Mouse (Mus musculus): ENCODE results near the gene Slc28a3. TPM values are rescaled to one million over a fixed set of nuclear protein-coding genes. Genes with fewer than 3 reads are reported as not detected.

The Slc28a3 gene
- polyA plus RNA-seq (2015; fragmentation: Nextera tagmentation; extraction: Ambion mirVana): not detected in 2 replicates

GRCm38 (mm10) chr13:58610716-58611115, at the start of gene Slc28a3:
TSS of gene Slc28a3 (minus strand) at chr13:58610877.
- 16% methylated on average over 12 of the region's 12 CpGs for WGBS
- H3K27ac ChIP-seq: no peak within 1 kb of the TSS
- H3K27me3 ChIP-seq: 0 out of 2 replicates have a peak, but pooled peaks cover 4% of the 10 kb centered on the region
- H3K36me3 ChIP-seq: no peaks in the 10 kb centered on the region
- H3K9ac ChIP-seq: no peak within 1 kb of the TSS
- no peak within 1 kb of the TSS for H3K4me2 ChIP-seq
- no peak for ATAC-seq (ENCODE audit: borderline replicate concordance, extremely low read depth, low FRiP score, low TSS enrichment)
- H3K9me3 ChIP-seq: no peaks in the 10 kb centered on the region
- no peaks in the 10 kb centered on the region for H3K4me1 ChIP-seq
- no peak within 1 kb of the TSS for H3K4me3 ChIP-seq

GRCm38 (mm10) chr13:58657987-58658386, 47.3 kb upstream of the Slc28a3 start:
- no peak overlapping the region for H3K27ac ChIP-seq
- H3K9me3 ChIP-seq: no peaks in the 10 kb centered on the region
- WGBS: 38% methylated on average over 9 of the region's 9 CpGs
- H3K9ac ChIP-seq: no peak overlapping the region
- no peaks in the 10 kb centered on the region for H3K27me3 ChIP-seq
- H3K36me3 ChIP-seq: no peaks in the 10 kb centered on the region
- H3K4me1 ChIP-seq: no peaks in the 10 kb centered on the region
- no peak overlapping the region for H3K4me2 ChIP-seq
- no peak overlapping the region for H3K4me3 ChIP-seq
- no peak for ATAC-seq (ENCODE audit: borderline replicate concordance, extremely low read depth, low FRiP score, low TSS enrichment)

- H3K9me3 ChIP-seq: no peaks in the 10 kb centered on the region
- no peak overlapping the region for H3K4me2 ChIP-seq
- WGBS: 73% methylated on average over 3 of the region's 3 CpGs
- no peak for ATAC-seq (ENCODE audit: borderline replicate concordance, extremely low read depth, low FRiP score, low TSS enrichment)
- H3K4me1 ChIP-seq: no peaks in the 10 kb centered on the region
- H3K9ac ChIP-seq: no peak overlapping the region
- no peaks in the 10 kb centered on the region for H3K36me3 ChIP-seq
- no peak overlapping the region for H3K4me3 ChIP-seq
- H3K27ac ChIP-seq: no peak overlapping the region
- no peaks in the 10 kb centered on the region for H3K27me3 ChIP-seq
Observed at GRCm38 (mm10) chr13:58656885-58657284, 46.2 kb upstream of the Slc28a3 start.

GRCm38 (mm10) chr13:58655552-58655951, 44.9 kb upstream of the Slc28a3 start:
- no peaks in the 10 kb centered on the region for H3K27me3 ChIP-seq
- H3K9ac ChIP-seq: no peak overlapping the region
- H3K4me1 ChIP-seq: no peaks in the 10 kb centered on the region
- ATAC-seq (ENCODE audit: borderline replicate concordance, extremely low read depth, low FRiP score, low TSS enrichment): no peak
- no peak overlapping the region for H3K4me2 ChIP-seq
- H3K36me3 ChIP-seq: no peaks in the 10 kb centered on the region
- no peak overlapping the region for H3K27ac ChIP-seq
- H3K9me3 ChIP-seq: no peaks in the 10 kb centered on the region
- no peak overlapping the region for H3K4me3 ChIP-seq
- WGBS: 73% methylated on average over 10 of the region's 10 CpGs

- H3K9me3 ChIP-seq: no peaks in the 10 kb centered on the region
- ATAC-seq (ENCODE audit: borderline replicate concordance, extremely low read depth, low FRiP score, low TSS enrichment): no peak
- H3K9ac ChIP-seq: no peak overlapping the region
- H3K4me3 ChIP-seq: no peak overlapping the region
- WGBS: 8% methylated on average over 6 of the region's 6 CpGs
- H3K36me3 ChIP-seq: no peaks in the 10 kb centered on the region
- no peaks in the 10 kb centered on the region for H3K4me1 ChIP-seq
- no peak overlapping the region for H3K4me2 ChIP-seq
- H3K27ac ChIP-seq: no peak overlapping the region
- no peaks in the 10 kb centered on the region for H3K27me3 ChIP-seq
Observed at GRCm38 (mm10) chr13:58640330-58640729, 29.7 kb upstream of the Slc28a3 start.

GRCm38 (mm10) chr13:58638950-58639349, 28.3 kb upstream of the Slc28a3 start:
- Histone ChIP-seq H3K4me3 (no peak overlapping the region), H3K9me3 (no peaks in the 10 kb centered on the region), H3K36me3 (no peaks in the 10 kb centered on the region), H3K27ac (no peak overlapping the region), H3K27me3 (no peaks in the 10 kb centered on the region; the same call in 1 of the 2 replicates), H3K4me1 (no peaks in the 10 kb centered on the region), H3K4me2 (no peak overlapping the region), H3K9ac (no peak overlapping the region)
- no peak for ATAC-seq (ENCODE audit: borderline replicate concordance, extremely low read depth, low FRiP score, low TSS enrichment)
- 35% methylated on average over 4 of the region's 4 CpGs for WGBS

- no peaks in the 10 kb centered on the region for H3K9me3 ChIP-seq
- H3K9ac ChIP-seq: no peak overlapping the region
- no peak for ATAC-seq (ENCODE audit: borderline replicate concordance, extremely low read depth, low FRiP score, low TSS enrichment)
- peaks cover 6% of the 10 kb centered on the region for H3K27me3 ChIP-seq
- H3K4me2 ChIP-seq: no peak overlapping the region
- H3K4me3 ChIP-seq: no peak overlapping the region
- H3K4me1 ChIP-seq: no peaks in the 10 kb centered on the region
- WGBS: 13% methylated on average over 13 of the region's 13 CpGs
- no peaks in the 10 kb centered on the region for H3K36me3 ChIP-seq
- no peak overlapping the region for H3K27ac ChIP-seq
Observed at GRCm38 (mm10) chr13:58637360-58638002, 26.8 kb upstream of the Slc28a3 start.

GRCm38 (mm10) chr13:58633887-58634286, 23.2 kb upstream of the Slc28a3 start:
- Histone ChIP-seq H3K4me3 (no peak overlapping the region), H3K4me2 (no peak overlapping the region), H3K36me3 (no peaks in the 10 kb centered on the region), H3K27ac (no peak overlapping the region), H3K9ac (no peak overlapping the region), H3K9me3 (no peaks in the 10 kb centered on the region), H3K27me3 (peaks cover 6% of the 10 kb centered on the region), H3K4me1 (0 out of 2 replicates have a peak, but pooled peaks cover 3% of the 10 kb centered on the region)
- ATAC-seq (ENCODE audit: borderline replicate concordance, extremely low read depth, low FRiP score, low TSS enrichment): no peak
- 35% methylated on average over 4 of the region's 4 CpGs for WGBS

- Histone ChIP-seq H3K9ac (no peak overlapping the region), H3K9me3 (no peaks in the 10 kb centered on the region), H3K4me2 (no peak overlapping the region), H3K4me3 (no peak overlapping the region), H3K4me1 (0 out of 2 replicates have a peak, but pooled peaks cover 3% of the 10 kb centered on the region), H3K27me3 (peaks cover 6% of the 10 kb centered on the region), H3K27ac (no peak overlapping the region), H3K36me3 (no peaks in the 10 kb centered on the region)
- ATAC-seq (ENCODE audit: borderline replicate concordance, extremely low read depth, low FRiP score, low TSS enrichment): no peak
- 29% methylated on average over 10 of the region's 10 CpGs for WGBS
Observed at GRCm38 (mm10) chr13:58630756-58631155, 20.1 kb upstream of the Slc28a3 start.

- Histone ChIP-seq H3K27me3 (peaks cover 6% of the 10 kb centered on the region), H3K9ac (no peak overlapping the region)
- no peak for ATAC-seq (ENCODE audit: borderline replicate concordance, extremely low read depth, low FRiP score, low TSS enrichment)
Observed at GRCm38 (mm10) chr13:58629365-58630050, 18.8 kb upstream of the Slc28a3 start.

GRCm38 (mm10) chr13:58622647-58623046, 12.0 kb upstream of the Slc28a3 start:
- H3K4me1 ChIP-seq: no peaks in the 10 kb centered on the region
- H3K36me3 ChIP-seq: no peaks in the 10 kb centered on the region
- H3K4me3 ChIP-seq: no peak overlapping the region
- WGBS: 19% methylated on average over 8 of the region's 8 CpGs
- no peak overlapping the region for H3K9ac ChIP-seq
- no peaks in the 10 kb centered on the region for H3K27me3 ChIP-seq
- no peaks in the 10 kb centered on the region for H3K9me3 ChIP-seq
- H3K4me2 ChIP-seq: no peak overlapping the region
- no peak for ATAC-seq (ENCODE audit: borderline replicate concordance, extremely low read depth, low FRiP score, low TSS enrichment)
- H3K27ac ChIP-seq: no peak overlapping the region

More at GRCm38 (mm10) chr13:58629365-58630050, 18.8 kb upstream of the Slc28a3 start:
- H3K27ac ChIP-seq: no peak overlapping the region
- no peak overlapping the region for H3K4me3 ChIP-seq
- H3K4me1 ChIP-seq: 0 out of 2 replicates have a peak, but pooled peaks cover 3% of the 10 kb centered on the region
- no peak overlapping the region for H3K4me2 ChIP-seq
- WGBS: 20% methylated on average over 13 of the region's 13 CpGs
- H3K9me3 ChIP-seq: no peaks in the 10 kb centered on the region
- no peaks in the 10 kb centered on the region for H3K36me3 ChIP-seq

- Histone ChIP-seq H3K9me3 (no peaks in the 10 kb centered on the region), H3K27me3 (no peaks in the 10 kb centered on the region), H3K4me1 (no peaks in the 10 kb centered on the region), H3K27ac (no peak overlapping the region), H3K4me3 (no peak overlapping the region), H3K36me3 (no peaks in the 10 kb centered on the region), H3K9ac (no peak overlapping the region), H3K4me2 (no peak overlapping the region)
- WGBS: 67% methylated on average over 5 of the region's 5 CpGs
- no peak for ATAC-seq (ENCODE audit: borderline replicate concordance, extremely low read depth, low FRiP score, low TSS enrichment)
Observed at GRCm38 (mm10) chr13:58619301-58619700, 8.6 kb upstream of the Slc28a3 start.
